Mouse (Mus musculus) splenic B cell, adult 2 months (primary cell): Measurements from ENCODE around the gene Zic4.

Source experiments
- DNase-seq: peaks from one replicate; pipeline ENCODE4 v3.0.0-alpha.2; 2011; ENCODE audit warnings: low read depth, low spot score
- H3K27me3 ChIP-seq: 2 replicates; pipeline ENCODE4 v1.6.1; 2012; ENCODE audit warnings: mild to moderate bottlenecking, low read length, moderate library complexity, mixed read lengths; ENCODE audit not compliant: control insufficient read depth, poor library complexity, insufficient read depth, severe bottlenecking
- H3K36me3 ChIP-seq: 2 replicates; pipeline ENCODE4 v1.6.1; 2012; ENCODE audit warnings: mild to moderate bottlenecking, low read length, moderate library complexity, mixed read lengths; ENCODE audit not compliant: control insufficient read depth, poor library complexity, insufficient read depth, severe bottlenecking

Gene Zic4

DNA sequence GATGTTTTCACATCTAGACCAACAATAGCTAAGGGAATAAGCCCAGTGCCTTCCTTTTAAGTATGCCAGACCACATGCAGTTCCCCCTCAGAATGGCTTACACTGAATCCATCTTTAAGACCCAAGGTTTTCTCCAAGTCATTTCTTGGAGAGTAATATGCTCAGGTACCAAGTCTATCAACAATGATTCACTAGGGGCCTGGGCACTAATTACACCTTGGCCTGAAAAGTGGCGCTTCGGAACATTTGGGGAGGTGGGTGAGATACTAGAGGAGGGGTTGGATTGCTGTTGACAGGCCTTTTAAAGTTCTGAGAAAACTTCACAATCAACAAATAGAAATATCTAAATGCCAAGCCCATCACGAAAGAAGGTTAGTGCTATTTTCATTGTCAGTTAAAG, 4.9 kb upstream of the Zic4 start:
- H3K36me3 ChIP-seq: no peaks in the 10 kb centered on the region
- DNase-seq: no peak
- H3K27me3 ChIP-seq: no peaks in the 10 kb centered on the region; the same call in 1 of the 2 replicates

GRCm38 (mm10) chr9:91358851-91359687, 3.1 kb upstream of the Zic4 start:
- DNase-seq: no peak
- H3K27me3 ChIP-seq: no peaks in the 10 kb centered on the region
- H3K36me3 ChIP-seq: no peaks in the 10 kb centered on the region

- Histone ChIP-seq H3K27me3 (no peaks in the 10 kb centered on the region), H3K36me3 (no peaks in the 10 kb centered on the region)
- no peak for DNase-seq
These were observed 1.8 kb upstream of the Zic4 start for GRCm38 (mm10) chr9:91360151-91361032.

- DNase-seq: no peak
- Histone ChIP-seq H3K36me3 (no peaks in the 10 kb centered on the region), H3K27me3 (no peaks in the 10 kb centered on the region)
These were observed 969 bp upstream of the Zic4 start for GRCm38 (mm10) chr9:91361033-91361855.

GRCm38 (mm10) chr9:91363011-91363730, 958 bp downstream of the Zic4 start:
- no peaks in the 10 kb centered on the region for H3K36me3 ChIP-seq
- no peak for DNase-seq
- no peaks in the 10 kb centered on the region for H3K27me3 ChIP-seq

DNA sequence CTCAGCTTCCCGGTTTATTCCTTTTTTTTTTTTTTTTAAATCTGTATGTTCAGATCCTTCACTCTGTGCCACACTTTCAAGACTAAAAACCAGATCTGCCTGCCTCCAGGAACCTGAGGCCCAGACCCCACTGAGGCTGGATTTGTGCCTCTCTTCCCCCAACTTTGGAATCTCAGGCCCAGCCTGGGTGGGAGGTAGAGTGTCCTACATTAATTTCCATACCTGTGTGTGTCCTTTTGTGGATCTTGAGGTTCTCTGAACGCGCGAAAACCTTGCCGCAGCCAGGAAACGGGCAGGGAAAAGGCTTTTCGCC, 1.6 kb downstream of the Zic4 start:
- H3K27me3 ChIP-seq: no peaks in the 10 kb centered on the region
- no peaks in the 10 kb centered on the region for H3K36me3 ChIP-seq
- DNase-seq: no peak

- DNase-seq: no peak
- no peaks in the 10 kb centered on the region for H3K27me3 ChIP-seq
- no peaks in the 10 kb centered on the region for H3K36me3 ChIP-seq
These were observed 2.1 kb downstream of the Zic4 start for GRCm38 (mm10) chr9:91364127-91364970.

DNA sequence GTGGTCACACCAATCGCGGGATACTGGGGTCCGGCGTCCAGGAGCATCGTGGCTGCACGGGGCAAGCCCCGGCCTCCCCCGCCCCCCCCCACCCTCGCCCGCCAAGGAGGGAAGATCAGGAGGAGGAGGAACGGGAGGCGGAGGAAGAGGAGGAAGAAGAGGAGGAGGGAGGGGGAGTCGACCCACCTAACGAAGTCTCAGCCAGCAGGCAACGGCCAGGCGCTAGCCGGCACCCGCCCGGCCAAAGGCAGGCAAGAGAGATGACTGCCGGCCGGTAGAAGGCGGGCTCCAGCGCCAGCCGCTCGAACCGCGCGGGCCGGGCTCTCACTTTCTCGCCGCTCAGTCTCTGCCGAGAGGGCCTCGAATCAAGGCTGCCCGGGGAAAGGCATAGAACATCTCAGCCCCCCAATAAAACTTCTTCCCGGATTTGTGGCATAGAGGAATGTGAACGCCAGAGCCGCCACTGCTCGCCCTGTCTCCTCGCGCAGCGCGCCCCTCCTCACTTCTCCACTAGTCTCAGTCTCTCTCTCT, 2.8 kb downstream of the Zic4 start:
- H3K27me3 ChIP-seq: no peaks in the 10 kb centered on the region
- no peaks in the 10 kb centered on the region for H3K36me3 ChIP-seq
- DNase-seq: no peak

DNA sequence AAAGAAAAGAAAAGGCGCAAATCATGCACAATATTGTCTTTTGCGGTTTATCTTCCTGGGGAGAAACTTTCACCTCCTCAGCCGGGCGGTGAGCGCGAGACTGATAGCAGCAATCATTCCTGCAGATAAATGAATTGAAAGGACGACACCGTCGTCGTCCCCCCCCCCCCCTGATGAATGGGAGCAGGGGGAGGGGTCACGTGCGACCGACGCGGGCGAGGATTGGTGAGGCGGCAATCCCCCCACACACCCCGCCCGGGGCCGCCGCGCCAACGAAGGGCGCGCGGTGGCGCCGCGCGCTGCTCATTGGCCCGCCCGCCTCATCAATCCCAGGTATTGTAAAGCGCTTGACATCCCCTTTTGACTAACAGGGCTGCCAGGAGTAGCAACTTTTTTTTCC, 3.5 kb downstream of the Zic4 start, which contains the start of gene Zic1:
TSS of gene Zic1 (minus strand) at position 147 of the 400 bp plus-strand sequence.
- Histone ChIP-seq H3K27me3 (no peaks in the 10 kb centered on the region), H3K36me3 (no peaks in the 10 kb centered on the region)
- no peak for DNase-seq

DNA sequence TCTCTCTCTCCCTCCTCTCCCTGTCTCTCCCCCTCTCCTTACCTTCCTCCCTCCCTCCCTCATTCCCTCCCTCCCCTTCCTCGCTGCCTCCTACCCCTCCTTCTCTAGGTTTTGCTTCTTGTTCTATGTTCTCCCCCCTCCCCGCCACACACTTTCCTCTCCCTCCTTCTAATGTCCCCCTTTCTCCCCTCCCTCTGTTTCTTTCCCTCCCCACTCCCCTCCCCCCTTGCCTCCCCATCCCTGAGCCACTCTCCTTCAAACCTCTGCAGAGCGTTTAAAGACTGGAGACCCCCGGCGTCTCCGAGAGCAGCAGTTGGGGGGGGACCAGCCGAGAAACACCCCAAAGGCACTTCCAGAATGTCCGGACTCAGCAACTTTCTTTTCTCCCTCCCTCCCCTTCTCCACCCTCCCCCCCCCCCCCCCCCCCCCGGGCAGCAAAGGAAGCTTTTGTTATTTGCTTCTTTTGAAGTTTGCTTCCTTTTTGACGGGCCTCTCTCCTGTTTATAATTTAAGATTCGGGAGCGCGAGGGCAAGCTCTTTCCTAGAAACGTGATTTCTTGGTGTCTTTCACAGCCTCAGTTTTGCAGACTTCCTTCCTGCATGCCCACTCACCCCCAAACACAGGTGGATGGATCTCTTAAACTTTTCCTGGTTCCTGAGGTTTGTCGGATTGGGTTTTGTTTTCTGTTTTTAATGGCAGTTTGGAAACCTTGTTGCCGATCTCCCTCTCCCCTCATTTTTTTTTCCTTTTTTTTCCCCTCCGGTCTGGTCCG, 4.2 kb downstream of the Zic4 start:
- no peaks in the 10 kb centered on the region for H3K36me3 ChIP-seq
- no peaks in the 10 kb centered on the region for H3K27me3 ChIP-seq
- no peak for DNase-seq

- no peaks in the 10 kb centered on the region for H3K27me3 ChIP-seq
- no peaks in the 10 kb centered on the region for H3K36me3 ChIP-seq
- no peak for DNase-seq
These were observed 5.0 kb downstream of the Zic4 start for GRCm38 (mm10) chr9:91366999-91367811.

DNA sequence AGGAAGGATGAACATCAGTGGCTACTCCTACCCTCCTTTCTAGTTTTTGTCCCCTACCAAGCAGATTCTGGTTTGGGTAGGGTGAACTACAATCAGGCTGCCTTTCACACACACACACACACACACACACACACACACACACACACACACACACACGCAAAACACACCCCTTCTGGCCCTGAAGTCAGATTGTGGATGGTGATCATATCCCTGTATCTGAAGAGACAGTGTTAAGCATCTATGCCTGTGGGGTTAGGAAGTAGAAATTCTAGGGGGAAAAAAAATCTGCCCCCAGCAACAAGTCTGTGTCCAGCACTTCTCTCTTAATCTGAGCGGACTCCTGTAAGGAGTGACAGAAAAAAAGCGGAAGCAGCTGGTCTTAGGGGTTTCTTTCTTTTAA, 5.9 kb downstream of the Zic4 start:
- no peaks in the 10 kb centered on the region for H3K36me3 ChIP-seq
- no peaks in the 10 kb centered on the region for H3K27me3 ChIP-seq
- no peak for DNase-seq
